Mouse (Mus musculus): Measurements from ENCODE around the gene Ppp1r12b. TPM values are rescaled to one million over a fixed set of nuclear protein-coding genes. Genes with fewer than 3 reads are reported as not detected.

The Ppp1r12b gene
- polyA plus RNA-seq (2021; fragmentation: Nextera tagmentation) = 11.2 and 14.8 TPM in 2 replicates
- long read RNA-seq, experiment 1, partial matches to known transcripts = 32 of 68 reads
- long read RNA-seq, experiment 1, other reads (novel, unspliced or antisense) = 36 of 68 reads
- long read RNA-seq, experiment 2, partial matches to known transcripts = 17 of 35 reads
- long read RNA-seq, experiment 2, other reads (novel, unspliced or antisense) = 18 of 35 reads

GRCm38 (mm10) chr1:134955637-134956176 lies at the start of gene Ppp1r12b:
Gene Ppp1r12b (minus strand): TSS chr1:134955942.

GRCm38 (mm10) chr1:134962053-134962803 lies 6.5 kb upstream of the Ppp1r12b start, which contains the start of gene Ube2t:
Gene Ube2t (plus strand): TSS chr1:134962565.

Other genes with a start within 250 kb of the Ppp1r12b start
- gene Ube2t, start 6.6 kb upstream of the Ppp1r12b start, polyA plus RNA-seq (2021; fragmentation: Nextera tagmentation) = 2.4 TPM in 2 replicates
- 0.89 and 1.7 TPM in 2 replicates for gene Lgr6, start 149.3 kb upstream of the Ppp1r12b start, polyA plus RNA-seq (2021; fragmentation: Nextera tagmentation)
- gene Ptpn7, start 176.8 kb upstream of the Ppp1r12b start, polyA plus RNA-seq (2021; fragmentation: Nextera tagmentation) = 0.33 and 0.39 TPM in 2 replicates
- 25.0 and 80.8 TPM in 2 replicates for gene Arl8a, start 190.9 kb upstream of the Ppp1r12b start, polyA plus RNA-seq (2021; fragmentation: Nextera tagmentation)
- 211 and 218 TPM in 2 replicates for gene Gpr37l1, start 211.7 kb upstream of the Ppp1r12b start, polyA plus RNA-seq (2021; fragmentation: Nextera tagmentation)